Mouse (Mus musculus): ENCODE results near the gene Slc17a7. TPM values are rescaled to one million over a fixed set of nuclear protein-coding genes. Genes with fewer than 3 reads are reported as not detected.

Gene Slc17a7
- total RNA-seq, 4 experiments from 2014 or later = 1,166 to 1,245 (median 1,206) TPM

DNA sequence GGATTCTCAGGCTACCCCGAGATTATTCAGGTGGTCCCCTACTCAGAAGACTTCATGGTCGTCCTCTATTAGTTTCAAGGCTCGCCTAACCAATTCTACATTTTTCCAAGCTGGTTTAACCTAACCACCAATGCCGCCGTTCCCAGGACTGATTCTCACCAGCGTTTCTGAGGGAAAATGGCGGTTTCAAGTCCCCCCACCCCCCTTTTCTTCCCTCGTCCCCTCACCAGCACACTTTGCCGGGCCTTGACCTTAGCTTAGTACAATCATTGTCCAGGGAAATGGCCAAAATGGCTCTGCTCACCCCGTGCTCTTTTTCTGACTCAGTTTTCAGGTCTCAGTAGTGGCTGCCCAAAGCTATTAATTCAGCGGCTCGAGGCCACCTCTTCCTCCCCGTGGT is 11.6 kb downstream of the Slc17a7 start:
- no peak for DNase-seq (ENCODE audit: low spot score in 2 of 2)

DNA sequence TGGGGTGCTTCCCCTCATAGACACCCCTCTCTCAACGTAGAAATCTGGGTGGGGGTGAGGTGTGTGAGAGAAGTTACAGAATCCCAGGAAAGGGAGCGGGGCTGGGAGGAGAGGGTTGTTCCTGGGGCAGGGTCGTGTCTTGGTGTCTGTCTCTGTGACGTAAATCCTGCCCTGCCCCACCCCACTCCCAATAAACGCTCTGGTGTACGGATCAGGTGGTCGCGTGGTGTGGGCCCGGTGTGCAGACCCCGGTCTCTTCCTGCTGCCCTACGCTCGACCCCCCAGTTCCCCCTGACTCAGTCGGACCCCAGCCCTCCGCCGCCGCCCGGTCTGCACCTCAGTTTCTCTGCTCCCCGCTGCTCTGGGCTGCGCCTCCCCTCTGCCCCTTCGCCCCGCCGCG is 12.2 kb downstream of the Slc17a7 start:
- DNase-seq (ENCODE audit: low spot score in 2 of 2) = no peak

DNA sequence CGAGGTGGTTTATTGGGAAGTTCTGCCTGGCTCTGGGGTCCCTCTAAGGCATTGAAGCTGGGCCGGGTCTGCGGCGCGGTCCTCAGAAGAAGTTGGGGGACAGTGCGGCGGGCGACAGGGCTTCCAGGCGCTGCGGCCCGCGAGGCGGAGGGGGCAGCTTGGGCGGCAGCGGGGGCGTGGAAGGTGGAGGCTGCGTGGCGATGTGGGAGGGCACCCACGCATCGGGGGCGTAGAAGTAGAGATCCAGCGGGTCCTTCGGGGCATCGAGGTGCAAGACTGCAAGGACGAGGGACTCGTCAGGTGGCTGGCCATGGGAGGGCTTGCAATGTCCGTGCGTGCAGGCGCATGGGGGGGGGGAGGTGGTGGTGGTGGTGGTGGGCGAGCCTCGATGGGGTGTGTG is 12.6 kb downstream of the Slc17a7 start:
- no peak for DNase-seq (ENCODE audit: low spot score in 2 of 2)

DNA sequence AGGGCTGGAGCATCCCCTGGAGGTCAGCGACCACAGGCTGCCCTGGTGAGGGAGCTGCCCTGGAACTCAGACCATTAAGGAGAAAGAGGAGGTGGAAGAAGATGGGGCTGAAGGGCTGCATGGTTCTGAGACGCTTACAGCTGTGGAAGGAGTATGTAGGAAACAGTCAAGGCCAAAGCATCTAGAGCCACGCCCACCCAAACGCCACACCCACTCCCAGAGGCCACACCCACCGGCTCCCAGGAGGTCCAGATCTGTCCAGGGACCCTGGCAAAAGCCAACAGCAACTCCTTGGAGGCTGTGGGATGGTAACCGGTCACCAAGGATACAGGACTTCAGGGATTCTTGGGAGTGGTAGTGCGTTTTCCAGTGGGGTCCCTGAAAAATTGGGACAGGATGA is 14.8 kb downstream of the Slc17a7 start:
- no peak for DNase-seq (ENCODE audit: low spot score in 2 of 2)

DNA sequence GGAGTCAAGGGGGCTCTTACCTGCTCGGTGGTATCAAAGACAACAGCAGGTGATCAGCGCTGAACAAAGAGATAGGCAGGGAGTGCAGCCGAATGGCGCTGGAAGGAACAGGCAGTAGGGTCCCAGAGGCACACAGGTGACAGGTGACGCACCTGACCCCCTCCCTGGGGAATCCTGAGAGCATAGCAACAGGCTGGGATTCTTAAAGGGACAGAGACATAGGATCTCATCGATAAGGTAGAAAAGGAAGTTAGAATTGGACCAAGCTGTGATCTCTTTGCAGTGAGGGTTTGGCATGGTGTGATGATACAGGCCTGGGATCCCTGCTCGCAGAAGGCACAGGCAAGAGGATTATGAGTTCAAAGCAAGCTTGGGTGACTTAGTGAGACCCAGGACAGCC is 15.7 kb downstream of the Slc17a7 start, which contains the start of gene Gfy:
Gene Gfy, minus strand, starts transcription at position 101 of the 400 bp plus-strand sequence.
- no peak for DNase-seq (ENCODE audit: low spot score in 2 of 2)

DNA sequence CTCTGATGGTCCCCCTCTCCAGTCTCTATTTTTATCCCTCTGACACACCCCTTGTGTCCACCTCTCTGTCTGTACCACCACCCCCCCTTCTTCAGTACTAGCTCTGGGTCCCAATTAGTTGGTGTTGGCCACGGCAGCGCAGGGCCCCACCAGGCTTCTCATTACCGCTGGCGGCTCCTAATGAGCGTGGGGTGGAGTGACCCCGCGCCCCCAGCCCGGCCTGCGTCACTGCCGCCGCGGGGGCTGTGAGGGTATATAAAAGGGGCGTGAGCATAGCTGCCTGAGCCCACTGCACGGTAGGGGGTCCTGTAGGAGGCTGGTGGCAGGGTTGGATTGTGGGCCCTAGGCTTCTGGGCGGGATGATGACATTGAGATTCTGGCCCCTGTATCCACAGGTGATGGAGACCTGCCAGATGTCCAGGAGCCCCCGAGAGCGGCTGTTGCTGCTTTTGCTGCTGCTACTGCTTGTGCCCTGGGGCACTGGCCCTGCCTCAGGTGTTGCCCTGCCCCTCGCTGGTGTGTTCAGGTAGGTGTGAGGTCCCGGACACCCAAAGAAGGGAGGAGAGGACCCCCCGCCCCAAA is 17.2 kb downstream of the Slc17a7 start, which contains the start of gene Pth2:
Gene Pth2, plus strand, starts transcription at position 100 of the 582 bp plus-strand sequence.
- no peak for DNase-seq (ENCODE audit: low spot score in 2 of 2)

DNA sequence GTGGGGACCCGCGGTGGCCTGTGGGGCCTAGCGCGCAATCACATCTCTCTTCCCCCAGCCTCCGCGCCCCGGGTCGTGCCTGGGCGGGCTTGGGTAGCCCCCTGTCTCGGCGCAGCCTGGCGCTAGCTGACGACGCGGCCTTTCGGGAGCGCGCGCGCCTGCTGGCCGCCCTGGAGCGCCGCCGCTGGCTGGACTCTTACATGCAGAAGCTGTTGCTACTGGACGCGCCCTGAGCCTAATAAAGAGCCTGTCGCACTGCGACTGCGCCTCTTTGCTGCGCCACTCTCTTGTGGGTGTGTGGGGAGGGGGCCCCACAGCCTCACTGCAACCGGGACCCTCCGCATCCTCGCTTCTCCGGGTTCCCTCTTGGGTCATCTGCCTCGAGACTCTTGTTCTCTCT is 17.8 kb downstream of the Slc17a7 start:
- no peak for DNase-seq (ENCODE audit: low spot score in 2 of 2)

DNA sequence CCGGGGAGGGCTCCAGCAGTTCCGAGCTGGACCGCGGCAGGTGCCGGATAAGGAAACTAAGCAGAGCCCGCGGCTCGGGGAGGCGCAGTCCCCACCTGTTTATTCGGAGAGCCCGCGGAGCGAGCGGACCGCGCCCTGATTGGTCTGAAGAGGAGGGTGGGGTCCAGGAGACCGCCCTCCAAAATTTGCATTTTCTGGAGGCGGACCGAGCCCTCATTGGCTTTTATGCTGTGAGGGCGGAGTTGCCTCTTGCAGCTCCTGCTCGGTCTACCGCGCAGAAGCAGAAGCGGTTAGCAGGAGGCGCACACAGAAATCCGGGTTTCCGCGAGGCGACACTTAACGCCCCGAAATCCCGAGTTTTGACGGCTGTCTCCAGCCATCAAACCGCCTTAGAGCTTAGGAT is 18.5 kb downstream of the Slc17a7 start:
- peak; percentile 81 to 82 for DNase-seq (ENCODE audit: low spot score in 2 of 2)

DNA sequence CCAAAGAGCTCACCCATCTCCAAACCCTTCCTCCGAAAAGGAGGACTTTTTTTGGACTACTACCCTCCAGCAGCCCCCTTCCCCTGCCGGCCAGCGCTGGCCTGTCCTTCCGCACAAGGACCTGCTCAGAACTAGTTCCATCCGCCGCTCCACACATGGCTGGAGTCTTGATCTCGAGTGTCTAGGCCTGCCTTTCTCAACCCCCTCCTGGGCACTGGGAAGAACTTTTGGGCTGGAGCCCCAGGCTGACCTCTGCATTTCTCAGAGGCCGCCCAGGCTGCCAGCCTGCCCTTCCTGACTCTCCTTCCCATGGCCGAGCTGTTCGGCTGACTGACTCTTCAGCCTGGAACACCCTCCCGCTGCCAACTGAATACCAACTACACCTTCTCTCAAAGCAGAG is 18.9 kb downstream of the Slc17a7 start:
- no peak for DNase-seq (ENCODE audit: low spot score in 2 of 2)

DNA sequence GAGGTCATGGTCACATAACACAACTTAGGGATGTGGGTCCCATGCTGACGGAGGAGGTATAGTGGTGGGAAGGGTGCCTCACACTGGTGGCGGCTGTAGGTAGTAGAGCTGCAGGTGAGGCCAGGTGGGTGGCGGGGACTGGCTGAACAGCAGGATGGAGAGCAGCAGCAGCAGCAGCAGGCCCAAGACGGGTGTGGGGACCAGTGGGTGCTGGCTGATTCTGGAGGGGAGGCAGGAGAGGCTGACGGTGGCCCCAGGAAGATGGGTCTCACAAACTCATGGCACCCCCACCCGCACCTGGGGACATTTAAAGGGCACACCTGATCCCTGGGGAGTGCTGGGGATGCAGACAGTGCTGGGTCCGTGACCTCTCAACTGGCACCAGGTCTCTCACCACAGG is 19.9 kb downstream of the Slc17a7 start:
- DNase-seq (ENCODE audit: low spot score in 2 of 2) = no peak

DNA sequence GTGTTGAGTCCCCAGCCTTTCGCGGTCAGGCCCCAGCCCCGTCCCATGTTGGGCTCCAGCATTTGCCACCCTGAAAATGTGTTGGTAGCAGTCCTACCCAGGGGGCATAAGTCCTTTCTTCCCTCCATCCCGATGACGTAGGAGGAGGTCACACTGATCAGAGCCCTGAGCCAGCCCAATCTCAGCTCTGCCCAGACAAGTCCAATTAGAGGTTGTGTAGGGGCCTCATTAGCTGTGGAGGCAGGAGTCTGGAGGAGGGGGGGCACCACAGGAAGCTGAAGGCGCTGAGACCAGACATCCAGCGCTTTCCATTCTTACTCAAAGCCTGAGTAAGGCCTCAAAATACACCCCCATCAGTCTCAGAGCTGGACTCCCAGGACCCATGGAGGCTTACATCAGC is 22.2 kb downstream of the Slc17a7 start:
- DNase-seq (ENCODE audit: low spot score in 2 of 2) = no peak

DNA sequence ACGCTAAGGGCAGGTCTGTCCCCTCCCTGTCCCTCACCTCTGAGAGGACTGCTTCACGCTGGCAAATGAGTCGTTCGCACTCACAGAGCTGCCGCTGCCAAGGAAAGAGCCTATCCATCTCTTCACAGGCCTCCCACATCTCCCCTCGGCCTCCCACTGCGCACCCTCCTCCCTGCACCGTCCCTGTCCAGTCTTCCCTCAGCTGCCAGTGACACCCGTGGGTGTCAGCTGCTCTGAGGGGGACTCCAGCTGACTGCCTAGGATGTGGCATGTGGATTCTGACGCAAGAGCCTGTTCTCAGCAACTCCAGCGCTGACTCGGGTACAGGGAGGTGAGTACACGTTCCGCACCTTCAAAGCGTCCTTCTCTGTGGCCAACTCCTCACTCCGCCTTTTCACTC is 25.9 kb downstream of the Slc17a7 start:
- DNase-seq (ENCODE audit: low spot score in 2 of 2) = no peak

DNA sequence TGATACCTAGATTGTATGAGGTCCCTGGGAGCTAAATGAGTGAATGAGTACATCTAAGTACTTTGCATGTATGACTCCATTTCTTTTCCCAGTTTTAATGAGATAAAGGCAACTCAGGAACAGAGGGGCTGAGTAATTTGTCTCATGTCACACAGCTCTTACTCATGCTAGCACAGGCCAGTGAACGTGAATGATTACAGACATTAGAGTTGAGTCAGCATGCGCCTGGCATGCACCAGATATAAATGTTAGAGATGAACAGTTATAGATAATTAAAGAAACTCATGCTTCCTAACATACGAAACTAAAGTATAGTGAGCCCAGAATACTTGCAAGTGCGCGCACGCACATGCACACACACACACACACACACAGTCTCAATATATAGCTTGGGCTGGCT is 26.4 kb downstream of the Slc17a7 start:
- no peak for DNase-seq (ENCODE audit: low spot score in 2 of 2)

DNA sequence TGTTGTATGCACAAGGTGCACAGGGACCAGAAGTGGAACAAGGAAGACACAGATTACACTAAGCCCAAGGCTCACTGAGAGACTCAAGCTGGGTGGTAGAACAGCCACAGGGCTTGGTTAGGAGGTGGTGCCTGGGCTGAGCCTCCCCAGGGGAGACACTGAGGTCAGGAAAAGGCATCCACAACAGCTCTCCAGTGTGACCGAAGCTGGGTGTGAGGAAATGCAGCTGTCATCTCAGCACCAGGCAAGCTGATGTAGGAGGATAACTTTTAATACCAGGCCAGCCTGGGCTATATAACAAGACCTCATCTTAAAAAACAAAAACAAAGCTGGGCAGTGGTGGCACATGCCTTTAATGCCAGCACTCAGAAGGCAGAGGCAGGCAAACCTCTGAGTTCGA is 27.4 kb downstream of the Slc17a7 start:
- no peak for DNase-seq (ENCODE audit: low spot score in 2 of 2)

DNA sequence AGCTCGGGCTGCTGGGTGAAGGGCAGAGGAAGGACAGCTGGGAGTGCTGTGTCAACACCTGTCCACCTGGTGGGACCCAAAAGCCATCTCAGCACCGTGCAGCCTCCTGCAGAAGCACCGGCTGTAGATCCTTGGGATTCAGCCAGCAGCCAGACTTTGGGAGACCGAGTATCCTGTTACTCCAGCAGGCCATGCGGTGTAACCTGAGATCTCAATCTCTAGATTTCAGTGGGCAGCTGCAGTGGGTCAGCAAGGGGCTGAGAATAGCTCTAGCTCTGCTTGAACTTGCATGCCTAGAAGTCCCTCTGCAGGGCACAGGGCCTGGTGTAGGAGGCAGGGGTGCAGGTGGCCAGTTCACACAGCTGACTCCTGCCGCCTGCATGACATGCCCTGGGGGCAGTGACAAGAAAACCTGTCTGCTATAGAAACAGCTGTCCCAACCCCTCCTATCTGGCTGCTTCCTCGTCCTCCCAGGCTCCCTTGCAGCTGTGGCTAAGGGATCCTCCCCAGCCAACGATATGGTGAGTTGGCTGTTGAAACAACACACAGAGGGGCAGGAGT is 28.1 kb downstream of the Slc17a7 start:
- no peak for DNase-seq (ENCODE audit: low spot score in 2 of 2)

DNA sequence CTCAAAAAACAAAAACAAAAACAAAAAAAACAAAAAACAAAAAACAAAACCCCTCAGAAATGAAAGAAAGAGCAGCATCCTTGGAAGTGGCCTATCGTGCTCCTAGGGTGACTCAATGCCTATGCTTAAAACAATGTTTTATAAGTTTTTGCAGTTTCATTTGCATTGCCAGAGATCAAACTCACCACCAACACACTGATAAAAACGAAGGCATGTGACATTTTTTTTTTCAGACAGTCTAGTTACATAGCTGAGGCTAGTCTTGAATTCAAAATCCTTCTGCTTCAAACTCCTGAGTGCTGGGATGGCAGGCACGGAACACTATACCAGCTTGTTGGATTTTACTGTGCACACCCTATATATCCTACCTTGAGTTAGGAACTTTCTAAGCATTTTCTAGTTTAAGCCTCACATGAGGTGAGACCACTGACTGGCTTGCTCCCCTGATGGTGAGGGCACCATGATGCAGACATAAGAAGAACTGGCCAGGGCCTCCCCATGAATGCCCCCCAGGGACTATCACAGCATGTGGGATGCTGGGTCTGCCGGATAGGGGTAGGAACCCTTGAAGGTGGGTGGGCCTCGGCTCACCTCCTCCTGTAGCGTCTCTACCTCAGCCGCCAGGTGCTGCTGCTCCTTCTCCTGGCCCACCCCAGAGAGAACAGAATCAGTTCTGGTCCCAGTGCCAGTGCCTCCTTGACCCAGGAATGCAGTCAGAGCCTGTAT is 29.0 kb downstream of the Slc17a7 start:
- no peak for DNase-seq (ENCODE audit: low spot score in 2 of 2)

DNA sequence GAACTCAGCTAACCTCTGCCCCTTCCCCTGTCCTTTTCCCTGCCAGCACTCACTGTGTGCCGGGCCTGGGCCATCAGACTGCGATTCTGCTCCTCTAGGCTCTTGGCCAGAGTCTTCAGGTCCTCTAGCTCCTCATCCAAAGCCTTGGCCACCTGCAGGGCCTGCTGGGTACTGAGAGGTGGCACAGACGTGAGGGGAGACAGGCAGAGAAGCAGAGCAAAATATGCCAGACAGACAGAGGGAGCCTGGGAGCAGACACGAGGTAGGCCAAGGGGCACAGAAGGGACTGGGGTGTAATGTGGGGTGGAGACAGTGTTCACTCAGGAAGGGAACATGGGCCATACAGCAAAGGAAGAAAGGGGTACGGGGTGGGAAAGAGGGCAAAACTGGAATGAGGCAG is 29.7 kb downstream of the Slc17a7 start:
- DNase-seq (ENCODE audit: low spot score in 2 of 2) = no peak

DNA sequence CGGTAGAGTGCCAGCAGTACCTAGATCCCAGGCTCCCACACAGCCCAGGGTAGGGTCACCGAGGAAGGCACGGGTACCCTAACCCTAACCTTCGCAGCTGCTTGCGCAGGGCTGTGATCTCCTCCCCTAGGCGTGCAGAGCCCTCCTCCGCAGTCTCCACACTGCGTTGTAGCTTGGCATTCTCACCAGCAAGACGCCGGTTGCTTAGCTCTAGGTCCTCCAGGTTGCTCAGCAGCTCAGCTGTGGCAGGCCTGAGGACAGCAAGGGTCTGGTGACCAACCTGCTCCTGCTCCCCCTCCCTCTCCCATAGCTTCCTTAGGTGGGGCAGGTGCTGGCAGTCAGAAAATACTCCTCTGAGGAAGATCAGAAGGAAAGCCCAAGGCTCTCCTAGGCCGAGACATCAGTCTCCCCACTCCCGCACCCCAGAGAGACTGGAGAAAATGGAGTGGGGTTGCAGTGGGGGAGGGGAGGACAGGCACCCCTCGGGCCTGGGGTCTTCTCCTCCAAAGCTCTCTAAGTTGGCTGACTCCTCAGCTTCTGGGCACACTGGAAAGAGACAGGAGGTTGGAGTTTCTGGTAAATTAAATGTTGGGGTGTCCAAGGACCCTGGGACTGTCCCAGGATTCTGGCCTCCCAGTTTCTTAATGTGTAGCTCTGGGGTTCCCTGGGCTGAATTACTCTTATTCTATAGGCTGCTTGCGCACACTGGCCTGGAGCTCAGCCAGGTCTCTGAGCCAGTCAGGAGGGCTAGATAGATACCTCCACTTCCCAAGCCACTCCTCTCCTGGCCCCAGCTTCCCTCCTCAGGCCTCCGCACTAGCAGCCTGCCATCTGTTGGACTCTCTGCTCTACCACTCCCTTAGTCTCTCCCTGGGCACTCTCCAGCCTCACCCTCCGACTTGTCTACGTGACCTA is 30.4 kb downstream of the Slc17a7 start:
- DNase-seq (ENCODE audit: low spot score in 2 of 2) = no peak

DNA sequence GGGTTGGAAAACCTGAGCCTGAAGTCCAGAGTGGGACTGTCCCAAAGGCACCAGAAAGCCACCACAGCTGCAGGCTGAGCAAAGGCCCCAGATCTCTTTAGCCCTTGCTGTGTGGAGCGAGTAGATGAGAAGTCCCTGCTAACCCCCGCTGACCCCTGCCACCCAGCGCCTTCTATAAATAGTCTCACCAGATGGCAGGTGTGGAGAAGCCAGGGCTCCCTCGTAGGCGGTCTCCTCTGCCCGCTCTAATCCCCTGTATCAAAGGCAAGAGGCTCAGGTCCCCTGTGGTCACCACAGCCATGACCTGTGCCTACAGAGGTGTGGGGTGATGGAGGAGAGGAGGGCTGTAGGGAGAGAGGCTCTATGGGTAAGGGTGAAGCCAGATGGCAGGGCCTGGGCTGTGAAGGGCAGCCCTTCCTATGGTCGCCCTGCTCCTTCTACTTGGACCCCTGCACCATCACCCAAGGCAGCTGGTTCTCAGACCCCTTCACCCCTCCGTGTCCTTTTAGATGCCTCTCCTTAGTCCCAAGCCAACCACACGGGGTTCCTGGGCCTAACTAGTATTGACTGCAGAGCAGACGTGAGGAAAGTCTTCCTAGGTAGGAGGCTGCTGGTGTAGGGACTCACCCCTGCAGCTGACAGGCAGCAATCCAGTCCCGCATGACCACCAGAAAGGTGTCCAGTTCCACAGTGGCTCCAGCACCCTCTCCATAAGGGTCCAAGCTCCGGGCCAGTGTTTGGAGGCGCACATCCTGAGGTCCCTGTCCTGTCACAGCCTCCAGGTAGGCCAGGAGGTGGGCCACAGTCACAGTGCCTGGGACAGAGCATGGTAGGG is 31.8 kb downstream of the Slc17a7 start:
- DNase-seq (ENCODE audit: low spot score in 2 of 2) = no peak

DNA sequence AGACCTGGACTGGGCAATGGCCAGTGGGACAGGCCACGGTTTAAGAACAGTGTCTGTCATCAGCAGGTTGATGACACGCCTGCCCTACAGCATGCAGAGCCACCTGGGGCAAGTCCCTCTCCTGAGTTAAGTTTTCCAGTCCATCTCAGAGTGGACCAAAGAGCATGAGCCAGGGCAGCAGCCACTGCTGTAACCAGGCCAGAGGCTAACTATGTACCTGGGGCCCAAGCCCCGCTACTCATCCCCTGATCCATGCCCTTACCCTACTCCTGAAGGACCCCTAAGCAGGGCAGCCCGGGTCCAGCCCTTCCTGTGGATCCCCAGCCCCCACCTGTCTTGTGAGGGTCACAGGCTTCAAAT is 32.4 kb downstream of the Slc17a7 start:
- no peak for DNase-seq (ENCODE audit: low spot score in 2 of 2)

DNA sequence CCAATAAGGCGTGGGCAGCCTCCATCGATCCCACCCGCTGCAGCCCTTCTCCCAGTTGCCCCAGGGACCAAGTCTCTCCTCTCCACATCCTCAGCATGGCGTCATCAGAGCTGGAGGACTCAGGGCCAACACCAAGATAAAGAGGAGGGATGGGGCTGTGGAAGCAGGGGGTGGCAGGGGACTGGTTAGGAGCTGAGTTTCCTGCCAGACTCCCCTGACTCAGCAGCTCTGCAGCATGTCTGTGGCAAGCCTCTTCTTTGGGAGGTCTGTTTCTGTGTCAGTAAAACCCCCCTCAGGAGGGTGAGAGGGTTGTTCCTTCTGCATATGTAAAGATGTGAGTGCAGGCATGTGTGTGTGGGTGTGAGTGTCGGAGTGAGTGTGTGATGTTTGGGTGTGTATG is 33.2 kb downstream of the Slc17a7 start:
- DNase-seq (ENCODE audit: low spot score in 2 of 2) = no peak
